Mouse (Mus musculus) olfactory bulb, adult 2 months (tissue): ENCODE data around the gene Nefh. TPM values are rescaled to one million over a fixed set of nuclear protein-coding genes. Genes with fewer than 3 reads are reported as not detected.

Experiments used
- H3K27ac ChIP-seq: fragments of 200-500 bp; 2 replicates; pipeline ENCODE4 v1.5.1; 2012; ENCODE audit warnings: low read depth, low read length; ENCODE audit not compliant: insufficient read depth
- H3K4me1 ChIP-seq: fragments of 200-500 bp; 2 replicates; pipeline ENCODE4 v1.6.1; 2012; ENCODE audit warnings: low read length; ENCODE audit not compliant: control insufficient read depth, insufficient read depth
- H3K4me3 ChIP-seq: fragments of 200-500 bp; 2 replicates; pipeline ENCODE4 v1.5.1; 2012; ENCODE audit warnings: mild to moderate bottlenecking, low read depth, low read length, moderate library complexity; ENCODE audit not compliant: insufficient read depth
- CTCF ChIP-seq: fragments of 200-500 bp; IDR thresholded peaks from 2 replicates; pipeline ENCODE4 v1.5.1; 2012; ENCODE audit warnings: low read depth, mild to moderate bottlenecking, low read length, moderate library complexity; ENCODE audit not compliant: insufficient read depth
- POLR2A ChIP-seq: fragments of 200-500 bp; IDR thresholded peaks from 2 replicates; pipeline ENCODE4 v1.6.1; 2012; ENCODE audit warnings: mild to moderate bottlenecking, low read depth, low read length, moderate library complexity; ENCODE audit not compliant: insufficient read depth
- WGBS: fragments of 180-500 bp; shearing (Covaris S2); methylation state at CpG from one replicate; pipeline ENCODE4 v1.1.7; 2018; 5-methylcytosine and 5-hydroxymethylcytosine counted together
- polyA plus RNA-seq: library from polyadenylated mRNA; stranded (reverse); fragments of >200 nt; gene quantifications from 2 replicates; pipeline ENCODE4 v1.2.4, GENCODE M21; 2012; ENCODE audit warnings: low replicate concordance; ENCODE audit not compliant: missing spikeins, insufficient read depth, insufficient read length

The Nefh gene
- polyA plus RNA-seq, 1 experiment: not detected

- TF ChIP-seq CTCF (no peak), POLR2A (no peak)
- H3K27ac ChIP-seq: no peak overlapping the region
- H3K4me3 ChIP-seq: no peak overlapping the region
- peaks cover 12% of the 10 kb centered on the region; the same call in 1 of the 2 replicates for H3K4me1 ChIP-seq
- 73% methylated on average over 2 of the region's 2 CpGs for WGBS
Measured at GRCm38 (mm10) chr11:4983538-4983937, 35.7 kb upstream of the Nefh start.

- Histone ChIP-seq H3K4me1 (peaks cover 11% of the 10 kb centered on the region; the same call in 1 of the 2 replicates), H3K4me3 (no peak overlapping the region), H3K27ac (no peak overlapping the region)
- TF ChIP-seq POLR2A: no peak
- no peak for TF ChIP-seq CTCF
- 69% methylated on average over 3 of the region's 3 CpGs for WGBS
Measured at GRCm38 (mm10) chr11:4983010-4983409, 35.1 kb upstream of the Nefh start.

GRCm38 (mm10) chr11:4975623-4976022 lies 27.8 kb upstream of the Nefh start:
- 7% methylated on average over 14 of the region's 14 CpGs for WGBS
- TF ChIP-seq CTCF (peak; percentile 45), POLR2A (no peak)
- peaks cover 4% of the 10 kb centered on the region for H3K4me1 ChIP-seq

GRCm38 (mm10) chr11:4974376-4975122 lies 26.7 kb upstream of the Nefh start:
- H3K27ac ChIP-seq: no peak overlapping the region
- WGBS: 81% methylated on average over 11 of the region's 11 CpGs

More at GRCm38 (mm10) chr11:4975623-4976022, 27.8 kb upstream of the Nefh start:
- Histone ChIP-seq H3K4me3 (no peak overlapping the region), H3K27ac (no peak overlapping the region)

GRCm38 (mm10) chr11:4973871-4974256 lies 26.0 kb upstream of the Nefh start:
- no peak overlapping the region for H3K4me3 ChIP-seq
- H3K4me1 ChIP-seq: peaks cover 4% of the 10 kb centered on the region
- WGBS: 86% methylated on average over 2 of the region's 2 CpGs
- H3K27ac ChIP-seq: no peak overlapping the region
- TF ChIP-seq CTCF (no peak), POLR2A (no peak)

More at GRCm38 (mm10) chr11:4974376-4975122, 26.7 kb upstream of the Nefh start:
- H3K4me3 ChIP-seq: no peak overlapping the region
- H3K4me1 ChIP-seq: peaks cover 4% of the 10 kb centered on the region
- TF ChIP-seq POLR2A (no peak), CTCF (no peak)

- peaks cover 4% of the 10 kb centered on the region for H3K4me1 ChIP-seq
- TF ChIP-seq POLR2A (no peak), CTCF (no peak)
- H3K27ac ChIP-seq: no peak overlapping the region
- 45% methylated on average over 13 of the region's 13 CpGs for WGBS
- H3K4me3 ChIP-seq: no peak overlapping the region
Measured at GRCm38 (mm10) chr11:4972967-4973870, 25.4 kb upstream of the Nefh start.

GRCm38 (mm10) chr11:4968376-4968775 lies 20.5 kb upstream of the Nefh start:
- Histone ChIP-seq H3K4me1 (peaks cover 9% of the 10 kb centered on the region), H3K4me3 (no peak overlapping the region), H3K27ac (no peak overlapping the region)
- WGBS: 65% methylated on average over 10 of the region's 10 CpGs
- TF ChIP-seq CTCF: no peak
- no peak for TF ChIP-seq POLR2A

- Histone ChIP-seq H3K27ac (no peak overlapping the region), H3K4me3 (no peak overlapping the region), H3K4me1 (peaks cover 9% of the 10 kb centered on the region; the same call in 1 of the 2 replicates)
- TF ChIP-seq POLR2A (no peak), CTCF (no peak)
- 78% methylated on average over 2 of the region's 2 CpGs for WGBS
Measured at GRCm38 (mm10) chr11:4967549-4967948, 19.7 kb upstream of the Nefh start.

GRCm38 (mm10) chr11:4966888-4967287 lies 19.0 kb upstream of the Nefh start:
- Histone ChIP-seq H3K4me1 (peaks cover 9% of the 10 kb centered on the region; the same call in 1 of the 2 replicates), H3K4me3 (no peak overlapping the region), H3K27ac (no peak overlapping the region)
- TF ChIP-seq POLR2A (no peak), CTCF (no peak)
- 67% methylated on average over 5 of the region's 5 CpGs for WGBS
